Mouse (Mus musculus) heart, embryonic 11.5 days (tissue): ENCODE measurements around the gene Synpo2l. TPM values are rescaled to one million over a fixed set of nuclear protein-coding genes. Genes with fewer than 3 reads are reported as not detected.

Source experiments
- ATAC-seq: fragments of 200-750 bp; cut with Nextera tagmentation; replicated peaks from 2 replicates; pipeline ENCODE4 v1.8.0; 2017; ENCODE audit warnings: moderate library complexity; ENCODE audit not compliant: insufficient number of reproducible peaks, low FRiP score, low TSS enrichment
- H3K27ac ChIP-seq: fragments of 300-500 bp; sonication (generic); 2 replicates; pipeline ENCODE4 v1.5.1; 2014; ENCODE audit warnings: mild to moderate bottlenecking, low read depth, low read length
- H3K27me3 ChIP-seq: fragments of 300-500 bp; sonication (generic); 2 replicates; pipeline ENCODE4 v1.6.1; 2014; ENCODE audit warnings: mild to moderate bottlenecking, low read length, mixed read lengths; ENCODE audit not compliant: control insufficient read depth, insufficient read depth
- H3K36me3 ChIP-seq: fragments of 300-500 bp; sonication (generic); 2 replicates; pipeline ENCODE4 v1.6.1; 2014; ENCODE audit warnings: mild to moderate bottlenecking, low read length, moderate library complexity, mixed read lengths; ENCODE audit not compliant: control insufficient read depth, insufficient read depth
- H3K4me1 ChIP-seq: fragments of 300-500 bp; sonication (generic); 2 replicates; pipeline ENCODE4 v1.6.1; 2014; ENCODE audit warnings: low read length; ENCODE audit not compliant: control insufficient read depth, insufficient read depth
- H3K4me2 ChIP-seq: fragments of 300-500 bp; sonication (generic); 2 replicates; pipeline ENCODE4 v1.6.1; 2014; ENCODE audit warnings: mild to moderate bottlenecking, moderate library complexity
- H3K4me3 ChIP-seq: fragments of 300-500 bp; sonication (generic); 2 replicates; pipeline ENCODE4 v1.5.1; 2014; ENCODE audit warnings: low read depth, low read length
- H3K9ac ChIP-seq: fragments of 300-500 bp; sonication (generic); 2 replicates; pipeline ENCODE4 v1.6.1; 2014; ENCODE audit warnings: mild to moderate bottlenecking, low read depth, low read length, moderate library complexity
- H3K9me3 ChIP-seq: fragments of 300-500 bp; sonication (generic); replicated peaks from 2 replicates; pipeline ENCODE4 v1.6.1; 2016; ENCODE audit warnings: low read length; ENCODE audit not compliant: control insufficient read depth
- WGBS: fragments of 180-500 bp; shearing (Covaris S2); extraction: QIAGEN DNeasy Blood & Tissue Kit; methylation state at CpG from one replicate; pipeline ENCODE4 v1.1.7; 2014; ENCODE audit not compliant: insufficient replicate concordance; 5-methylcytosine and 5-hydroxymethylcytosine counted together
- polyA plus RNA-seq: library from polyadenylated mRNA; unstranded; fragments of >200 nt; fragmentation: Nextera tagmentation; extraction: Ambion mirVana; gene quantifications from 2 replicates; pipeline ENCODE4 v1.2.1, GENCODE M21; 2014

Synpo2l gene
- polyA plus RNA-seq, 1 experiment from 2014 or later = 106 TPM

DNA sequence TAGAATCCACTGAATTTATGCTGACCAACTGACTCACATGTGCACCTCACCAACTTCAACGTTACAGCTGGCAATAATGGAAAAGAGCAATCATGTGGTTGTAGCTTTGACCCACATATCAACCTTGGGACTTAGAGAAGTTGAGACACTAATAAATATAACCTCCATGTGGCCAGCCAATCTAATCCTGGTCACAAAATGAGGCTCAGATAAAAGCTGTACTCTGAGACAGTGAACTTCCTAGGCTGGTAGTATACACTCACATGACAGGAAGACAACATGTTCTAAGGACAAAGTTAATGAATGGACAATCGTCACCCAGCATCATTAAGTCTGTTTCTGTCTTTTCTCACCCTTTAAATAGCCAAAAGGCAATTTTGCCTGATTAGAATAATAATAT is 41.7 kb downstream of the Synpo2l start:
- WGBS = 81% methylated on average over 2 of the region's 2 CpGs
- no peak overlapping the region for H3K4me2 ChIP-seq
- no peaks in the 10 kb centered on the region for H3K9me3 ChIP-seq
- no peak overlapping the region for H3K27ac ChIP-seq
- H3K4me3 ChIP-seq = no peak overlapping the region
- H3K36me3 ChIP-seq = no peaks in the 10 kb centered on the region
- H3K9ac ChIP-seq = no peak overlapping the region
- H3K27me3 ChIP-seq = no peaks in the 10 kb centered on the region
- peaks cover 4% of the 10 kb centered on the region for H3K4me1 ChIP-seq
- ATAC-seq = no peak

- Histone ChIP-seq H3K4me1 (peaks cover 4% of the 10 kb centered on the region; the same call in 1 of the 2 replicates), H3K9me3 (no peaks in the 10 kb centered on the region), H3K4me2 (no peak overlapping the region), H3K4me3 (no peak overlapping the region), H3K9ac (no peak overlapping the region), H3K27ac (no peak overlapping the region), H3K36me3 (no peaks in the 10 kb centered on the region; the same call in 1 of the 2 replicates), H3K27me3 (no peaks in the 10 kb centered on the region)
- ATAC-seq = no peak
- 84% methylated on average over 3 of the region's 3 CpGs for WGBS
Measured at GRCm38 (mm10) chr14:20622907-20623306, 45.2 kb downstream of the Synpo2l start.

GRCm38 (mm10) chr14:20622412-20622811 is 45.7 kb downstream of the Synpo2l start:
- 69% methylated on average over 2 of the region's 2 CpGs for WGBS
- Histone ChIP-seq H3K4me1 (peaks cover 4% of the 10 kb centered on the region; the same call in 1 of the 2 replicates), H3K4me2 (no peak overlapping the region), H3K9ac (no peak overlapping the region), H3K4me3 (no peak overlapping the region), H3K36me3 (no peaks in the 10 kb centered on the region; the same call in 1 of the 2 replicates), H3K27me3 (no peaks in the 10 kb centered on the region), H3K27ac (no peak overlapping the region), H3K9me3 (no peaks in the 10 kb centered on the region)
- ATAC-seq = no peak

DNA sequence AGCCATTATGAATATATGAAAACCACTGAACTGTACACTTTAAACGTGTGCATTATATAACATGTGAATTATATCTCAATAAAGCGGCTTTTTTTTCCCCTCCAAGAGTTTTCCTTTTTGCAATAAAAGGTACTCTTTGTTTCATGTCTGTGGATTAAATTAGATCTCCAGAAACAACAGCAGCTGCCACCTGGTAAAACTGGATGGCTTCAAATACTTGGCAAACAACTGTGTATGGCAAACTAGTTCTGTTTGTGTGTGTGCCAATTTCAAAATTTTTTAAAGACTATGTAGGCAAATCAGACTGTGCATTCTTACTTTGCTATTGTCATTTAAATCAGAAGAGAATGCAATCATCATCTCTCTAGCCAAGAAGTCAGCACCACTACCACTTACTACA is 46.3 kb downstream of the Synpo2l start:
- H3K9me3 ChIP-seq = no peaks in the 10 kb centered on the region
- H3K36me3 ChIP-seq = no peaks in the 10 kb centered on the region; the same call in 1 of the 2 replicates
- H3K4me1 ChIP-seq = peaks cover 4% of the 10 kb centered on the region; the same call in 1 of the 2 replicates
- no peak overlapping the region for H3K27ac ChIP-seq
- no peak overlapping the region for H3K4me3 ChIP-seq
- ATAC-seq = no peak
- H3K9ac ChIP-seq = no peak overlapping the region
- H3K4me2 ChIP-seq = no peak overlapping the region
- WGBS = 78% methylated on average over 2 of the region's 2 CpGs
- no peaks in the 10 kb centered on the region for H3K27me3 ChIP-seq

DNA sequence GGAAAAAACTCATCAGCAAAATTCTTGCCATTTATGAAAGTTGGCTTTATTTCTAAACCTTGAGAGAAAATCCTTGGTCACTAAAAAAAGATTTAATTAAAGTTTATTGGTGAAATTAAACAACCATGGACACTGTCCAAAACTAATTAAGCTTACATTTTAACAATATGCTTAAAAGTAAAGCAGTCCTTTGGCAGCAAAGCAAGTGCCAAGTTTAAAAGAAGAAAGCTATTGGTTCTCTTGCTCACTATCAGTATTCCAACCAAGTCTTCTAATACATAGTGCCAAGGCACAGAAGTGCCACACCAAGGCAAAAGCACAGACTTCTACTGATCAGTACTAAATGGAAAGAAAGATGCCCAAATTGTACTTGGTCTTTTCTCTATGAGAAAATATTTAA is 49.0 kb downstream of the Synpo2l start:
- H3K4me1 ChIP-seq = peaks cover 8% of the 10 kb centered on the region; the same call in 1 of the 2 replicates
- H3K4me3 ChIP-seq = no peak overlapping the region
- H3K9me3 ChIP-seq = no peaks in the 10 kb centered on the region
- H3K27ac ChIP-seq = no peak overlapping the region
- no peaks in the 10 kb centered on the region; the same call in 1 of the 2 replicates for H3K36me3 ChIP-seq
- H3K27me3 ChIP-seq = no peaks in the 10 kb centered on the region
- H3K4me2 ChIP-seq = no peak overlapping the region
- no peak for ATAC-seq
- H3K9ac ChIP-seq = no peak overlapping the region

- no peak for ATAC-seq
- Histone ChIP-seq H3K4me3 (no peak overlapping the region), H3K9ac (no peak overlapping the region), H3K4me2 (no peak overlapping the region), H3K4me1 (peaks cover 8% of the 10 kb centered on the region; the same call in 1 of the 2 replicates), H3K27ac (no peak overlapping the region), H3K27me3 (no peaks in the 10 kb centered on the region), H3K9me3 (no peaks in the 10 kb centered on the region), H3K36me3 (no peaks in the 10 kb centered on the region; the same call in 1 of the 2 replicates)
- WGBS = 71% methylated on average over 5 of the region's 5 CpGs
Measured at GRCm38 (mm10) chr14:20618211-20618610, 49.9 kb downstream of the Synpo2l start.

DNA sequence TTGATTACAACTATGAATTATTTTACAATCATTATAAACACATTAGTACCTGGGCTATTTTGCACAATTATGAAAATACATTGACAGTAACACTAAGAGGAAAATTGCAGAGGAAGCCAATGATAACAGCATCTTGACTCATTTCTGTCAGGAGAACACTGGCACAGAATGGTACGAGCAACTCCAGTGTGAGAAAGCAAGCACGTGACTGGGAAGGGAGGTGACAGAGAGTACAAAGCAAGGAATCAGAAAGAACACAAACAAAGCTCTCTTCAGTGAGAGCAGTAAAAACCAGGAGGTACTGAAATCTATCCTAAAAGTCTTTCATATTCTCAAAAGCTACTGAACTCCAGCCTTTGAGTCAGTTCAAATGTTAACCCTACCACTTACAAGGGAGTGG is 51.7 kb downstream of the Synpo2l start:
- Histone ChIP-seq H3K9me3 (no peaks in the 10 kb centered on the region), H3K9ac (no peak overlapping the region), H3K27ac (0 out of 2 replicates have a peak overlapping the region, but pooled peaks have one; percentile 2), H3K4me3 (no peak overlapping the region), H3K27me3 (no peaks in the 10 kb centered on the region), H3K4me1 (peaks cover 8% of the 10 kb centered on the region; the same call in 1 of the 2 replicates), H3K36me3 (no peaks in the 10 kb centered on the region; the same call in 1 of the 2 replicates), H3K4me2 (no peak overlapping the region)
- ATAC-seq = no peak
- WGBS = 28% methylated on average over 2 of the region's 2 CpGs

DNA sequence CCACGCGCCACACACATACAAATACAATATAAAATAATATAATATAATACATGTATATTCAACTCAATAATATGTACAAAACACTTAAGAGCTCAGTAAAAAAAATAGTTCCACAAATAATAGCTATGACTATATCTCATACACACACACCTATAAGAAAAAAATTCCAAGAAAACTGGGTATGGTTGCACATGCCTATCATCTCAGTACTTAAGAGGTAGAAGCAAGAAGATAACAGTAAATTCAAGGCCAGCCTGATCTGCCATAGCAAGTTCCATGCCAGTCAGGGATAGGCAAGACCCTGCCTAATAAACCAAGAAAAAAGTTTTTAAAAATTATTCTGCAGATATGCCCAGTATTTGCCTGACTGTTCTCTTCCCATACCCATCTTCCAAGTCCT is 53.1 kb downstream of the Synpo2l start:
- Histone ChIP-seq H3K9ac (no peak overlapping the region), H3K4me2 (no peak overlapping the region), H3K27ac (no peak overlapping the region), H3K27me3 (no peaks in the 10 kb centered on the region), H3K4me3 (no peak overlapping the region), H3K36me3 (no peaks in the 10 kb centered on the region), H3K9me3 (no peaks in the 10 kb centered on the region), H3K4me1 (peaks cover 8% of the 10 kb centered on the region; the same call in 1 of the 2 replicates)
- WGBS = 99% methylated on average over 2 of the region's 2 CpGs
- no peak for ATAC-seq

DNA sequence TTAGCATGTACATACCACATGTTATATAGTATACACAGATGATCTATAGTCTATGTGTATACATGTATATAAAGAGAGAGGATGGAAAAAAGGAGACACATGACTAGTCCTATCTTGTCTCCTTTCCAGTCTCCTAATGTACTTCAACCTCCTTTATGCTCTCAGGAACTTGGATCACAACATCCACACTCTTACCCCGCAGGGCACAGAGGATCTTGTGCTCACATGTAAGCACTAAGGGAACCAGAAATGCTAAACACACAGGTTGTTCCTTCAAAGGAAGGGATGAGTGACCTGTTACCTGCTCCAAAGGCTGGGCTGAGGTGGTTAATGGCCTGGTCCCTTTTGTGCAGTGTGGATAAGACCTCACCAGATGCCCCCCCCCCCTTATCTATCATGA is 55.3 kb downstream of the Synpo2l start:
- no peak overlapping the region for H3K9ac ChIP-seq
- no peaks in the 10 kb centered on the region for H3K36me3 ChIP-seq
- 81% methylated on average over 1 of the region's 1 CpGs for WGBS
- H3K4me1 ChIP-seq = peaks cover 6% of the 10 kb centered on the region; the same call in 1 of the 2 replicates
- H3K27ac ChIP-seq = no peak overlapping the region
- no peak for ATAC-seq
- no peaks in the 10 kb centered on the region for H3K9me3 ChIP-seq
- H3K27me3 ChIP-seq = no peaks in the 10 kb centered on the region
- H3K4me3 ChIP-seq = no peak overlapping the region
- H3K4me2 ChIP-seq = no peak overlapping the region
